Mouse (Mus musculus) brain, embryonic 14.5 days (tissue): ENCODE measurements around the gene Slc5a7.

Source experiments
- CTCF ChIP-seq: fragments of 200-500 bp; IDR thresholded peaks from 2 replicates; pipeline ENCODE4 v1.5.1; 2012; ENCODE audit warnings: inconsistent platforms, mild to moderate bottlenecking, moderate library complexity, borderline replicate concordance; ENCODE audit not compliant: insufficient read depth, insufficient read length; ENCODE audit errors: extremely low read depth
- POLR2A ChIP-seq: fragments of 200-500 bp; IDR thresholded peaks from 2 replicates; pipeline ENCODE4 v1.6.1; 2012; ENCODE audit warnings: mild to moderate bottlenecking, inconsistent platforms, borderline replicate concordance; ENCODE audit not compliant: poor library complexity, insufficient read depth, insufficient read length, severe bottlenecking; ENCODE audit errors: extremely low read depth

GRCm38 (mm10) chr17:54250783-54251182, 48.1 kb downstream of the Slc5a7 start:
- TF ChIP-seq CTCF (no peak), POLR2A (no peak)
